Mouse (Mus musculus) liver, embryonic 15.5 days (tissue): ENCODE results near the gene Rgsl1. TPM values are rescaled to one million over a fixed set of nuclear protein-coding genes. Genes with fewer than 3 reads are reported as not detected.
"Not testable (repeated sequence)": the region's sequence is repeated elsewhere in the genome, so short reads cannot be mapped to it uniquely, and the experiment has no call there.

Experiments used
- ATAC-seq: fragments of 200-750 bp; cut with Nextera tagmentation; 2 replicates; pipeline ENCODE4 v1.8.0; 2017; ENCODE audit warnings: moderate number of reproducible peaks, mild to moderate bottlenecking, moderate library complexity; ENCODE audit not compliant: insufficient read depth
- H3K27ac ChIP-seq: fragments of 300-500 bp; sonication (generic); replicated peaks from 2 replicates; pipeline ENCODE4 v1.5.1; 2015; ENCODE audit warnings: mild to moderate bottlenecking, inconsistent platforms
- H3K27me3 ChIP-seq: fragments of 300-500 bp; sonication (generic); 2 replicates; pipeline ENCODE4 v1.6.1; 2015; ENCODE audit warnings: mild to moderate bottlenecking, inconsistent platforms
- H3K36me3 ChIP-seq: fragments of 300-500 bp; sonication (generic); replicated peaks from 2 replicates; pipeline ENCODE4 v1.6.1; 2015; ENCODE audit warnings: moderate library complexity, mild to moderate bottlenecking, inconsistent platforms
- H3K4me1 ChIP-seq: fragments of 300-500 bp; sonication (generic); replicated peaks from 2 replicates; pipeline ENCODE4 v1.6.1; 2015; ENCODE audit warnings: inconsistent platforms
- H3K4me2 ChIP-seq: fragments of 300-500 bp; sonication (generic); 2 replicates; pipeline ENCODE4 v1.6.1; 2015; ENCODE audit warnings: moderate library complexity, mild to moderate bottlenecking, inconsistent platforms
- H3K4me3 ChIP-seq: fragments of 300-500 bp; sonication (generic); replicated peaks from 2 replicates; pipeline ENCODE4 v1.5.1; 2015; ENCODE audit warnings: mild to moderate bottlenecking, inconsistent platforms
- H3K9ac ChIP-seq: fragments of 300-500 bp; sonication (generic); 2 replicates; pipeline ENCODE4 v1.6.1; 2015; ENCODE audit warnings: moderate library complexity, mild to moderate bottlenecking, inconsistent platforms
- H3K9me3 ChIP-seq: fragments of 300-500 bp; sonication (generic); replicated peaks from 2 replicates; pipeline ENCODE4 v1.6.1; 2016; ENCODE audit warnings: inconsistent platforms
- WGBS: fragments of 180-500 bp; shearing (Covaris S2); methylation state at CpG from one replicate; pipeline ENCODE4 v1.1.7; 2015; ENCODE audit warnings: mixed read lengths; ENCODE audit not compliant: insufficient replicate concordance; 5-methylcytosine and 5-hydroxymethylcytosine counted together
- polyA plus RNA-seq: library from polyadenylated mRNA; unstranded; fragments of >200 nt; fragmentation: Nextera tagmentation; extraction: Ambion mirVana; gene quantifications from 2 replicates; pipeline ENCODE4 v1.2.1, GENCODE M21; 2015

Rgsl1 gene
- polyA plus RNA-seq, 1 experiment from 2014 or later: not detected

- Histone ChIP-seq H3K4me2 (no peak overlapping the region), H3K9ac (no peak overlapping the region), H3K9me3 (no peaks in the 10 kb centered on the region), H3K36me3 (no peaks in the 10 kb centered on the region), H3K4me1 (no peaks in the 10 kb centered on the region), H3K27ac (no peak overlapping the region), H3K27me3 (no peaks in the 10 kb centered on the region), H3K4me3 (no peak overlapping the region)
- 65% methylated on average over 6 of the region's 6 CpGs for WGBS
- no peak for ATAC-seq
Measured at GRCm38 (mm10) chr1:153775174-153775573, 68.8 kb downstream of the Rgsl1 start.

- no peak overlapping the region for H3K4me2 ChIP-seq
- ATAC-seq: peak; percentile 25; the same call in 1 of the 2 replicates
- H3K4me3 ChIP-seq: no peak overlapping the region
Measured at GRCm38 (mm10) chr1:153770776-153771167, 73.2 kb downstream of the Rgsl1 start.

GRCm38 (mm10) chr1:153769998-153770775, 73.8 kb downstream of the Rgsl1 start:
- 60% methylated on average over 10 of the region's 10 CpGs for WGBS
- Histone ChIP-seq H3K9me3 (no peaks in the 10 kb centered on the region), H3K9ac (no peak overlapping the region), H3K4me2 (no peak overlapping the region), H3K4me3 (no peak overlapping the region), H3K27ac (0 out of 2 replicates have a peak overlapping the region, but pooled peaks have one; percentile 25), H3K27me3 (no peaks in the 10 kb centered on the region), H3K4me1 (no peaks in the 10 kb centered on the region), H3K36me3 (no peaks in the 10 kb centered on the region)
- peak; percentile 56 for ATAC-seq

More at GRCm38 (mm10) chr1:153770776-153771167, 73.2 kb downstream of the Rgsl1 start:
- H3K27me3 ChIP-seq: no peaks in the 10 kb centered on the region
- H3K9ac ChIP-seq: no peak overlapping the region
- H3K4me1 ChIP-seq: no peaks in the 10 kb centered on the region
- H3K36me3 ChIP-seq: no peaks in the 10 kb centered on the region
- H3K9me3 ChIP-seq: no peaks in the 10 kb centered on the region
- 62% methylated on average over 1 of the region's 1 CpGs for WGBS
- 0 out of 2 replicates have a peak overlapping the region, but pooled peaks have one; percentile 25 for H3K27ac ChIP-seq

- ATAC-seq, H3K27me3 ChIP-seq, H3K36me3 ChIP-seq, H3K9ac ChIP-seq, H3K4me3 ChIP-seq, H3K27ac ChIP-seq, H3K4me2 ChIP-seq, H3K9me3 ChIP-seq, H3K4me1 ChIP-seq: not testable (repeated sequence)
- 50% methylated on average over 6 of the region's 6 CpGs for WGBS
Measured at GRCm38 (mm10) chr1:153769571-153769970, 74.4 kb downstream of the Rgsl1 start.

- Histone ChIP-seq H3K9ac (no peak overlapping the region), H3K4me1 (no peaks in the 10 kb centered on the region), H3K9me3 (no peaks in the 10 kb centered on the region), H3K4me3 (no peak overlapping the region), H3K27me3 (no peaks in the 10 kb centered on the region), H3K36me3 (no peaks in the 10 kb centered on the region), H3K27ac (no peak overlapping the region), H3K4me2 (no peak overlapping the region)
- WGBS: 24% methylated on average over 5 of the region's 5 CpGs
- no peak for ATAC-seq
Measured at GRCm38 (mm10) chr1:153768465-153768864, 75.5 kb downstream of the Rgsl1 start.

GRCm38 (mm10) chr1:153767281-153767680, 76.7 kb downstream of the Rgsl1 start:
- no peak overlapping the region for H3K4me2 ChIP-seq
- no peak overlapping the region for H3K27ac ChIP-seq
- no peak overlapping the region for H3K9ac ChIP-seq
- no peak for ATAC-seq
- peaks cover under 1% of the 10 kb centered on the region for H3K36me3 ChIP-seq
- no peaks in the 10 kb centered on the region for H3K9me3 ChIP-seq
- no peaks in the 10 kb centered on the region for H3K4me1 ChIP-seq
- 60% methylated on average over 1 of the region's 1 CpGs for WGBS
- H3K27me3 ChIP-seq: no peaks in the 10 kb centered on the region
- H3K4me3 ChIP-seq: no peak overlapping the region

- Histone ChIP-seq H3K9ac (no peak overlapping the region), H3K9me3 (no peaks in the 10 kb centered on the region), H3K27ac (no peak overlapping the region), H3K4me1 (no peaks in the 10 kb centered on the region), H3K4me2 (no peak overlapping the region), H3K27me3 (no peaks in the 10 kb centered on the region), H3K4me3 (no peak overlapping the region), H3K36me3 (peaks cover 9% of the 10 kb centered on the region)
- 58% methylated on average over 8 of the region's 8 CpGs for WGBS
- ATAC-seq: no peak
Measured at GRCm38 (mm10) chr1:153766298-153766697, 77.6 kb downstream of the Rgsl1 start.

- 81% methylated on average over 11 of the region's 11 CpGs for WGBS
Measured at GRCm38 (mm10) chr1:153764136-153764535, 79.8 kb downstream of the Rgsl1 start.

GRCm38 (mm10) chr1:153753725-153754464, 90.0 kb downstream of the Rgsl1 start:
- H3K9me3 ChIP-seq: no peaks in the 10 kb centered on the region
- peaks cover 44% of the 10 kb centered on the region for H3K36me3 ChIP-seq
- H3K9ac ChIP-seq: no peak overlapping the region
- ATAC-seq: no peak
- H3K27me3 ChIP-seq: no peaks in the 10 kb centered on the region
- H3K27ac ChIP-seq: no peak overlapping the region
- H3K4me3 ChIP-seq: no peak overlapping the region
- 75% methylated on average over 25 of the region's 25 CpGs for WGBS
- H3K4me1 ChIP-seq: peaks cover 59% of the 10 kb centered on the region
- peak overlapping the region; percentile 0 for H3K4me2 ChIP-seq

More at GRCm38 (mm10) chr1:153764136-153764535, 79.8 kb downstream of the Rgsl1 start:
- H3K4me3 ChIP-seq: no peak overlapping the region
- ATAC-seq: no peak
- H3K4me2 ChIP-seq: no peak overlapping the region
- peaks cover 31% of the 10 kb centered on the region for H3K36me3 ChIP-seq
- no peaks in the 10 kb centered on the region for H3K9me3 ChIP-seq
- H3K4me1 ChIP-seq: no peaks in the 10 kb centered on the region
- H3K9ac ChIP-seq: no peak overlapping the region
- no peak overlapping the region for H3K27ac ChIP-seq
- no peaks in the 10 kb centered on the region for H3K27me3 ChIP-seq

GRCm38 (mm10) chr1:153752521-153752920, 91.4 kb downstream of the Rgsl1 start:
- H3K4me3 ChIP-seq: peak overlapping the region; percentile 66
- peak overlapping the region; percentile 89 for H3K27ac ChIP-seq
- H3K36me3 ChIP-seq: peaks cover 32% of the 10 kb centered on the region
- peak overlapping the region; percentile 63 for H3K9ac ChIP-seq
- WGBS: 37% methylated on average over 6 of the region's 6 CpGs
- ATAC-seq: no peak
- peaks cover 73% of the 10 kb centered on the region for H3K4me1 ChIP-seq
- no peaks in the 10 kb centered on the region for H3K27me3 ChIP-seq
- H3K9me3 ChIP-seq: no peaks in the 10 kb centered on the region
- peak overlapping the region; percentile 78 for H3K4me2 ChIP-seq

- H3K4me1 ChIP-seq: peaks cover 78% of the 10 kb centered on the region
- 4% methylated on average over 13 of the region's 13 CpGs for WGBS
- peak; percentile 37 for ATAC-seq
- peak overlapping the region; percentile 78 for H3K4me2 ChIP-seq
- no peaks in the 10 kb centered on the region for H3K27me3 ChIP-seq
- H3K36me3 ChIP-seq: peaks cover 32% of the 10 kb centered on the region
- H3K9me3 ChIP-seq: no peaks in the 10 kb centered on the region
- peak overlapping the region; percentile 89 for H3K27ac ChIP-seq
- peak overlapping the region; percentile 66 for H3K4me3 ChIP-seq
- H3K9ac ChIP-seq: peak overlapping the region; percentile 63
Measured at GRCm38 (mm10) chr1:153751763-153752301, 92.1 kb downstream of the Rgsl1 start.
